Mouse (Mus musculus): ENCODE measurements at regions not wholly inside any gene's neighbourhood (a gene's known extent, or its start where the extent isn't known, plus 50 kb on each side); places are given as distances from the start of the nearest gene placed in this dataset.

DNA sequence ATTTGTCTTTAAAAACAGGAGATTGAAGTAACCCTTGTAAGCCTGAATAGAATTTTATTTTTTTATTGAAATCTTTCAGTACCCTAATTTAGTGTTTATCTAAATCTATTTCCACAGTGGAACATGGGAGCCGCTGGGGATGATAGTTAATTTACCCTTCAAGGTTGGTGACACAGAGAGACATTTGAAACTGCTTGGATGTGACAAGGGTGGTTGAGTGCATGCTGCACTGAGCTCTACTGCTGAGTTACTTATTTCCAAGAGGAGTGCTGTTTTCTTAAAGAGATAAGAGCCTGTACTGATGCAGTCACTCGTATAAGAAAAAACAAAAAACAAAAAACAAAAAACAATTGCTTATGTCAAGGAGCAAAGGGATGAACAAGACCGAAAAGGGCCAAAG is 123.7 kb upstream of the Map3k1 start:
- TF ChIP-seq POLR2A (IDR thresholded peaks at IDR 0.05; ENCODE audit: low read depth, low read length): no peak
- no peak for TF ChIP-seq CTCF (IDR thresholded peaks at IDR 0.05; ENCODE audit: extremely low read depth, insufficient read length, insufficient replicate concordance, low read depth, low read length)

Data from small intestine, adult 2 months (tissue).